Mouse (Mus musculus): ENCODE measurements around the gene Fam214b.

Fam214b gene

DNA sequence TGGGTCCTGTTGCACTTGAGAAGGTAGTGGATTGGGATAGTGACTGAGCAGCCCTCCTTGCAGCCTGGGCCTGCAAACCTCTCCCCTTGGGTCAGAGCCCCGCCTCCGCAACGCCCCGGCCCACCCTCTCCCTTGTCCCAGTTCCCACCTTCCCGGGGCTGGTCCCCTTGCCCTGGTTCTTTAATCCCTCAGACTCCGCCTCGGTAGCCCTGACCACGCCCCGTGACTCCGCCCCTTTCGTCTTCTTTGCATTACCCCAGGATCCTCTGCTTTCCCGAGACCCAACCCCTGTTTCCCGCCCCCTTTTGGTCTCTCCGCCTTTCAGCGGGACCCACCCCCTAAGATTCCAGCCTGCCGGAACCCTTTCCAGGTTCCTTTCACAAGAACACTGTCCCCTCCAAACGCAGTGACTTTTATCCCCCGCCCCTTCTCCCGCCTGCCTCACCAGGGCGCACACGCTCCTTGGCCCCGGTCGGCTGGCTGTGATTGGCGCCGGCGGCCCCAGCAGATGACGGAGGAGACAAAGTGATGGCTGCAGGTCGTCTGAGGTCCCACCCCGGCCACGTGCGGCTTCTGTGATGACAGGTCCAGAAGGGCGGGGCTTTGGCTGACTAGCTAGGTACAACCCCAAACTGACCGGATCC, at the start of gene Fam214b:
Gene Fam214b (minus strand): TSS at position 562 of the 644 bp plus-strand sequence.
- DNase-seq (ENCODE audit: low spot score in 2 of 2) = peak; percentile 83 to 92

GRCm38 (mm10) chr4:43091183-43091582, 45.2 kb upstream of the Fam214b start:
- DNase-seq (ENCODE audit: low spot score in 2 of 2) = no peak

DNA sequence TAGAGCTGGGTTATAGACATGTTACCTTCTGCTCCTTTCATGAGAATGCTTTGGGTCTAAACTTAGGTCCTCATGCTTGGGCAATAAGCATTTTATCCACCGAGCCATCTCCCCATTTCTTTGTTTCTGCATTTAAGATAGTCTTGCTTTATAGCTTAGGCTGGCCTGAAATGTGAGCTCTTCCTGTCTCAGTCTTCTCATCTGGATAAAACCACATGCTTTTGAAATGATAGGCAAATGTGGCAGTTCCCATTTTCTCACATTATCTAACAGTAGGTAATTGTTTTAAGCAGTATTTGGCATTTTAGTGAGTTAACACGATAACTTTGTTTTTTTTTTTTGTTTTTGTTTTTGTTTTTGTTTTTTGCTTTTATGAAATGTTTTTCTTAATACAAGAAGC, 43.9 kb upstream of the Fam214b start:
- no peak for DNase-seq (ENCODE audit: low spot score in 2 of 2)

DNA sequence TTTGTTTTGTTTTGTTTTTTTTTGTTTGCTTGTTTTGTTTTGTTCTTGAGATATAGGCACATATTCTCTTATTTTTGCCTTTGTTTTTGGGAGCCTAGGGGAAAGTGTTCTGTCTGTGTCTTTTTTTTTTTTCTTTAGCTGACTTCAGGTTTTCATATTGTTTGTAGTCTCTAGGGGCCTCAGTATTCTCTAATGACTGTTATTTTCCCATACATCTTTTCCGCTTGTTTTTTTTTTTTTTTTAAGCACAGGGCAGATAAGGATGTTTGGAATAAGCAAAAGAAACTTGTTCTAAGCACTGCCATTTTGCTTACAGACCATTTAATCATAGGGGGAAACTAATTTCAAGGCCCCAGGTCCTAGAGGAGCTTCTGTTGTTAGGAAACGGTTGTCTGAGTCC, 36.4 kb upstream of the Fam214b start:
- DNase-seq (ENCODE audit: low spot score in 2 of 2) = no peak

DNA sequence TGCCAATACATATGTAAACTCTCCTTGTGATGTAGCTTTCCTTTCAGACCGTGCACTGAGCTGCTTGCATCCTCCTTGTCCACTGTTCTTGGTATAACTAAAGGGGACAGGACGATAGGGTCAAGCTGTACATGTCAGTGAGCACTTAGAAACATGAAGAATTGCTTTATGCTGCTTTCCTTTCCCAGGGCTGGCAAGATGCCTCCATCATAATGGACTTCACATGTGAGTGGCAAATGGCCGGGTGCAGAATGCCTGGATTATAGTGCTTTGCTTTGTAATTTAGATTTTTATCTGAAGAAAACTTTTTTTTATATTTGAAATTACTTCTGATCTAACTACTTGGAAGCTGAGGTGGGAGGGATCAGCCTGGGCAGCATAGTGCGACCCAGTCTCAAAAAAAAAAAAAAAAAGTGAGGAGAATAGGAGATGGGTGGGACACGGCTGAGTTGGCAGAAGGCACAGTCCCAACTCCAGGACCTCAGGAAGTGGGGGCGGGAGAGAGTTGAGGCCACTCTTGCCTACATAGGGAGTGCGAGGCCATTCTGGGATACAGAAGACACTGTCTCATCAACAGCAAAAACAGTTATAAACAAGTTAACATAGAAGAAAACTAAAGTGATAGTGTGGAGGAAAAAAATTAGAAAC, 32.2 kb upstream of the Fam214b start:
- DNase-seq (ENCODE audit: low spot score in 2 of 2) = no peak

DNA sequence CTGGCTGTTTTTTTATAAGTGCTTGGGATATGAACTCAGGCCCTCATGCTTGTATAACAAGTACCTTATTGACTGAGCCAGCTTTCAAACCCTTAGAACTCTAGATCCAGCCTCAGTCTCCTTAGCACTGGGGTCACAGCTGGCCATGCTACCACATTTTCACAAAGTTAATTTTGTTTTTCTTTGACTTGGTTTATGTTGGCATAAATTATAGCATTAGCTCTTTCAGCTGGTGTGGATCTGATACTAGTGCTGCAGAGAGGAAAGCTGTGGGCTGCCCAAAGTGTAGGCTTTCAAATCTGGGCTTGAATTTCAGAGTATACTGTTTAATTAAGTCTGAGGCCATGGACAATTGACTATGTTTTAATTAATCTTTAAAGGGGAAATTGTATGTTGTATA, 28.9 kb upstream of the Fam214b start:
- no peak for DNase-seq (ENCODE audit: low spot score in 2 of 2)

DNA sequence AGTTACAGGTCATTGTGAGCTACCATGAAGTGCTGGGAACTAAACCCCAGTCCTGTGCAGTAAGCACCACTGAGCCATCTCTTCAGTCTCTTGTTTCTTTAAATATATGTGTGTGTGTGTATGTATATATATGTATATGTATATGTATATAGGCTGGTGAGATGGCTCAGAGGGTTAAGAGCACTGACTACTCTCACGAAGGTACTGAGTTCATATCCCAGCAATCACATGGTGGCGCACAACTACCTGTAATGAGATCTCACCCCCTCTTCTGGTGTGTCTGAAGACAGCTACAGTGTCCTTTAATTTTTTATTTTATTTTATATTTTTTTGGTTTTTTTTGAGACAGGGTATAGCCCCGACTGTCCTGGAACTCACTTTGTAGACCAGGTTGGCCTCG, 19.5 kb upstream of the Fam214b start:
- no peak for DNase-seq (ENCODE audit: low spot score in 2 of 2)

GRCm38 (mm10) chr4:43060286-43060685, 14.3 kb upstream of the Fam214b start:
- DNase-seq (ENCODE audit: low spot score in 2 of 2) = no peak

- DNase-seq (ENCODE audit: low spot score in 2 of 2) = no peak
Measured at GRCm38 (mm10) chr4:43059697-43060096, 13.7 kb upstream of the Fam214b start.

- DNase-seq (ENCODE audit: low spot score in 2 of 2) = peak; percentile 65 to 73
Measured at GRCm38 (mm10) chr4:43058753-43059654, 13.0 kb upstream of the Fam214b start, which contains the start of gene Unc13b. Unc13b (plus strand) TSS chr4:43058953.

GRCm38 (mm10) chr4:43058392-43058752, 12.4 kb upstream of the Fam214b start:
- DNase-seq (ENCODE audit: low spot score in 2 of 2) = no peak

GRCm38 (mm10) chr4:43057654-43058053, 11.6 kb upstream of the Fam214b start:
- no peak for DNase-seq (ENCODE audit: low spot score in 2 of 2)

GRCm38 (mm10) chr4:43052627-43053026, 6.6 kb upstream of the Fam214b start:
- no peak for DNase-seq (ENCODE audit: low spot score in 2 of 2)

- DNase-seq (ENCODE audit: low spot score in 2 of 2) = no peak
Measured at GRCm38 (mm10) chr4:43047231-43047630, 1.2 kb upstream of the Fam214b start.

DNA sequence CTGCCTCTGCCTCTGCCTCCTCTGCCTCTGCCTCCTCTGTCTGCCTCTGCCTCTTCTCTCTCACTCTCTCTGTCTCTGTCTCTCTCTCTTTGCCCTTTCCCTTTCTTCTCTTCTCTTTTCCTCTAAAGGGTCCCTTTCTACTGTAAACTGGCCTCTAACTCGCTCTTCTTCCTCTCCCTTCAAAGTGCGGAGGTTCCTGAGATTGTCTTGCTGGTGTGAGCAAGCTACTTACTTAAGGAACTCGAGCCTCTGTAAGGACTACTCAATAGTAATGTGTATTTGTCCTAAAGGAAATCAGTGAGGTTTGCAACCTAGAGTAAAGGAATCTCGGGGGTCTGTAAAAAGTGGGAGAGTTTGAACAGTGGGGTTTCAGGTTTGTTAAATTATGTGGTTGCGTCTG, 587 bp upstream of the Fam214b start:
- no peak for DNase-seq (ENCODE audit: low spot score in 2 of 2)

GRCm38 (mm10) chr4:43045285-43045658, 748 bp downstream of the Fam214b start:
- DNase-seq (ENCODE audit: low spot score in 2 of 2) = no peak

DNA sequence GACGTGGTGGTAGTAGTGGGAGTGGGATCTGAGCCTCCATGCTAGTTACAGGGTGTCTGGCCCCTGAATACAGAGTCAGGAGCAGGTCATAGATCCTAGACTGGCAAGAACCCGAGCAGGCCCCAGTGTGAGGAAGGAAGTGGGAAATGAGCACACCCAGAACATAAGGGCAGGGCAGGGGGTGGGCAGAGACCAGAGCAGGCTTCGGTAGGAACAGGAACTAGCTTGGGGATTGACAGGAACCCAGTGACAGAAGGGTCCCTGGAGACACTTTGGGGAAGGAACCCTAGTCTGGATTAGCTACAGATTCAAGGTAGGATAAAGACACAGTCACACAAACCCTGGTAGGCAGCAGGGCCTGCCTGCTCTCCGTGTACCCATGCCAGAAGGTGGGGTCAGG, 1.3 kb downstream of the Fam214b start:
- no peak for DNase-seq (ENCODE audit: low spot score in 2 of 2)

DNA sequence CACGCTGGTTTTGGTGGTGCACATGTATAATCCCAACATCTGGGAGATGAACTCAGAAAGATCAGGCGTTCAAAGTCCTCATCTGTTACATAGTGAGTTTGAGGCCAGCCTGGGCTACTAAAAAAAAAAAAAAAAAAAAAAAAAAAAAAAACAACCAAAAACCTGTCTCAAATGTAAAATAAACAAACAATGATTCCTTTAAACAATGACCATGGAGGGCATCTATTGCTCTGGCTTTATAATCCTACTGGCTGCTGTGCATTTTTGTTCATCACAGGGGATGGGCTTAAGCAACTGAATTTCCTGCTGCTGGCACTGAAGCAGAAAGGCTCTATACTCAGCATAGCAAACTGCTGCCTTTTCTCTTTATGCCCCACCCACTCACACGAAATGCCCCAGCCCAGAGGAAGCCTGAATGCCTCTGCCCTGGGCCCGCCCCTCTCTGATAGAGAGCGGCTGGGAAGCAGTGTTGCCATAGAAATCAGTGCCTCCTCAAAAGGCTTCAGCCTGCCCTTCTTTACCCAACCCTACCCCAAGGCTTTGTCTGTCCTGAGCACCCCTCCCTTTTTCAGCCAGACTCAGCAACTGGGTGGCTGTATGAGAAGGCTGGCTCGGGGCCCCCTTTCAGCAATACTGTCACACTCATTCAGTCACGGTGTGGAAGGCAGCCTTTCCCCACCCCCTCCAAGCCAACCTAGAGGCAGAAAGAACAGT, 2.2 kb downstream of the Fam214b start:
- DNase-seq (ENCODE audit: low spot score in 2 of 2) = no peak

DNA sequence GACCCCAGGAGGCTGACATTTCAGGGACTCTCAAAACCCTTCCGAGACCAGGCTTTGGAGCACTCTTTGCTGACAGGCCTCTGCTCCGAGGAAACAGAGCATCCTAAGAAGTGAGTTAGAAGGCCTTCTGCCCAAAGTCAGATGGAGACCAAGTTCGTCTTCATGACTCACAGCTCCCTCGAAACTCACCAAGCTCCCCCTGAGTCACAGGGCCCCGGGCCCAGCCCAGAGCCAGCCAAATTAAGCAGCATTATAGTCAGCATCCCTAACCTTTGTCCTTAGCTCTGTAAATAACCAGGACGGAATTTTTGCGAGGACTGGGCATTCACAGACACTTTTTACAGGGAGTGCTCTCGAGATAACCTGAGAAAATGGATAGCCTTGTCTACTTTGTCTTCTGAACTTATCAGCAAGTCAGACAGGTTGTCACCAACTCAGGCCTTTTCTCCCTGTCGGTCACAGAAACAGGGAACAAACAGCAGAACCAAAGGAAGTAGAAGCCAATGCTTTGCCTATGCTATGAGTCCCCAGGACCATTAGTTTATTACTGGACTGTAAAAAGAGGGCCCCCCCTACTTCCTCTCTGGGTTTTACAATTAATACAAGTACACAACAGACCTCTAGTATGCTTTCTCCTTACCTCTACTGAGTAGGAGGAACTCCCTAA, 5.0 kb downstream of the Fam214b start:
- DNase-seq (ENCODE audit: low spot score in 2 of 2) = no peak

DNA sequence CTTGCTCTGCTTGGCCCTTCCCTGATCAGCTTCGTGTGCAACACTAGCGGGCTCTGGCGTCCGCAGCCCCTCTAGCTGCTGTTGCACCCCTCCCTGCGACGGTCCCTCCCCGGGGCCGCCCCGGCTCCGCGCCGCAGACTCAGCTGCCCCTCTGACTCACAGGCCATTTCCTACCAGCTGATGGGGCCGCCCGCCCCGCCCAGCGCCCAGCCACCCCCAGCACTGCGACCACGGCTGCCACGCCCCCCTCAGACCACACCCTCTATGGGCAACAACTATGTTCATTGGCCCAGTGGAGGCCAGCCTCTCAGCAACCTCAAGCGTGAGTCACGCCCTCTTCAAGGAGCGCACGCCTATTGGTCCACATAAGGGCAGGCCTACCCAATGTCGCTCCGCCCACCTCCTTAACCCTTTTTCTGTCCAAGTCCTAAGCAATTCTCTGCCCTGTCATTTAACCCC, 5.9 kb downstream of the Fam214b start:
- peak; percentile 76 to 85 for DNase-seq (ENCODE audit: low spot score in 2 of 2)

GRCm38 (mm10) chr4:43039609-43040008, 6.4 kb downstream of the Fam214b start:
- no peak for DNase-seq (ENCODE audit: low spot score in 2 of 2)

Data from frontal cortex, postnatal 25 days (tissue).